Mouse (Mus musculus): ENCODE measurements around the gene Kif5c.
A peak's percentile ranks its signal among the peaks of the same experiment; 100 is the strongest.

Gene Kif5c

GRCm38 (mm10) chr2:49719854-49720253 is 100.8 kb downstream of the Kif5c start:
- no peak for DNase-seq (ENCODE audit: low read depth, low spot score)

GRCm38 (mm10) chr2:49720343-49720742 is 101.2 kb downstream of the Kif5c start:
- no peak for DNase-seq (ENCODE audit: low read depth, low spot score)

- no peak for DNase-seq (ENCODE audit: low read depth, low spot score)
Observed at GRCm38 (mm10) chr2:49722331-49722730, 103.2 kb downstream of the Kif5c start.

GRCm38 (mm10) chr2:49722983-49723382 is 103.9 kb downstream of the Kif5c start:
- DNase-seq (ENCODE audit: low read depth, low spot score), result no peak

GRCm38 (mm10) chr2:49726672-49727071 is 107.6 kb downstream of the Kif5c start:
- DNase-seq (ENCODE audit: low read depth, low spot score), result no peak

- DNase-seq (ENCODE audit: low read depth, low spot score), result peak; percentile 76
Observed at GRCm38 (mm10) chr2:49727199-49727598, 108.1 kb downstream of the Kif5c start.

- no peak for DNase-seq (ENCODE audit: low read depth, low spot score)
Observed at GRCm38 (mm10) chr2:49727686-49728085, 108.6 kb downstream of the Kif5c start.

GRCm38 (mm10) chr2:49728896-49729610 is 110.0 kb downstream of the Kif5c start:
- no peak for DNase-seq (ENCODE audit: low read depth, low spot score)

- no peak for DNase-seq (ENCODE audit: low read depth, low spot score)
Observed at GRCm38 (mm10) chr2:49729611-49729969, 110.5 kb downstream of the Kif5c start.

- DNase-seq (ENCODE audit: low read depth, low spot score), result no peak
Observed at GRCm38 (mm10) chr2:49730183-49730582, 111.1 kb downstream of the Kif5c start.

GRCm38 (mm10) chr2:49732745-49733655 is 113.9 kb downstream of the Kif5c start:
- no peak for DNase-seq (ENCODE audit: low read depth, low spot score)

GRCm38 (mm10) chr2:49733656-49734008 is 114.5 kb downstream of the Kif5c start:
- no peak for DNase-seq (ENCODE audit: low read depth, low spot score)

GRCm38 (mm10) chr2:49734013-49734780 is 115.1 kb downstream of the Kif5c start:
- DNase-seq (ENCODE audit: low read depth, low spot score), result peak; percentile 61

GRCm38 (mm10) chr2:49735386-49735785 is 116.3 kb downstream of the Kif5c start:
- DNase-seq (ENCODE audit: low read depth, low spot score), result no peak

- DNase-seq (ENCODE audit: low read depth, low spot score), result no peak
Observed at GRCm38 (mm10) chr2:49739046-49739445, 119.9 kb downstream of the Kif5c start.

GRCm38 (mm10) chr2:49741026-49741425 is 121.9 kb downstream of the Kif5c start:
- no peak for DNase-seq (ENCODE audit: low read depth, low spot score)

GRCm38 (mm10) chr2:49741895-49742734 is 123.0 kb downstream of the Kif5c start:
- DNase-seq (ENCODE audit: low read depth, low spot score), result peak; percentile 51

GRCm38 (mm10) chr2:49742919-49743318 is 123.8 kb downstream of the Kif5c start:
- no peak for DNase-seq (ENCODE audit: low read depth, low spot score)

- no peak for DNase-seq (ENCODE audit: low read depth, low spot score)
Observed at GRCm38 (mm10) chr2:49743775-49744174, 124.7 kb downstream of the Kif5c start.

GRCm38 (mm10) chr2:49744251-49745093 is 125.4 kb downstream of the Kif5c start:
- no peak for DNase-seq (ENCODE audit: low read depth, low spot score)
